Mouse (Mus musculus) thymus, postnatal 25 days (tissue): Measurements from ENCODE around the gene Ott.
"Not testable (repeated sequence)": the region's sequence is repeated elsewhere in the genome, so short reads cannot be mapped to it uniquely, and the experiment has no call there.

Experiments
- DNase-seq: peaks from one replicate; pipeline ENCODE4 v3.0.0; 2022

Ott gene

GRCm38 (mm10) chrX:149073982-149074381 lies at the start of gene Ott:
Ott (plus strand) TSS chrX:149074282.
- DNase-seq: not testable (repeated sequence)
